Mouse (Mus musculus): ENCODE results near the gene Nfia. TPM values are rescaled to one million over a fixed set of nuclear protein-coding genes. Genes with fewer than 3 reads are reported as not detected.

The Nfia gene
- total RNA-seq, 1 experiment = 0.27 TPM

- no peak for TF ChIP-seq HCFC1 (IDR thresholded peaks at IDR 0.05; ENCODE audit: borderline replicate concordance, insufficient read depth, low read length)
- TF ChIP-seq MAFK (IDR thresholded peaks at IDR 0.05; ENCODE audit: insufficient read depth, low read depth, low read length) = no peak
- TF ChIP-seq CHD2 (IDR thresholded peaks at IDR 0.05; ENCODE audit: low read depth, low read length) = no peak
- no peak for TF ChIP-seq ZC3H11A (IDR thresholded peaks at IDR 0.05; ENCODE audit: borderline replicate concordance, low read depth, low read length)
- TF ChIP-seq ZNF384 (IDR thresholded peaks at IDR 0.05; ENCODE audit: low read depth, low read length) = no peak
- H3K27ac ChIP-seq (ENCODE audit: insufficient read depth, low read depth, low read length, poor library complexity, severe bottlenecking) = no peak overlapping the region
- no peaks in the 10 kb centered on the region for H3K4me1 ChIP-seq (ENCODE audit: control insufficient read depth in 2 of 2, insufficient read depth in 2 of 2, low read length in 2 of 2, poor library complexity in 1 of 2)
- H3K9ac ChIP-seq (ENCODE audit: insufficient read depth, low read depth, low read length, poor library complexity, severe bottlenecking) = no peak overlapping the region
- H3K9me3 ChIP-seq (ENCODE audit: control insufficient read depth, insufficient read depth, low read depth, low read length) = no peaks in the 10 kb centered on the region
- no peak for DNase-seq (ENCODE audit: low read depth, low spot score)
- in situ Hi-C loops (cut with MboI; ENCODE audit: low sequenced_read_pairs in 2 of 2, unreplicated experiment in 2 of 2) = no loop called here
- H3K36me3 ChIP-seq (ENCODE audit: control insufficient read depth, insufficient read depth, low read length, poor library complexity, severe bottlenecking) = no peaks in the 10 kb centered on the region
- H3K4me3 ChIP-seq (ENCODE audit: insufficient read depth in 1 of 2, low read depth in 1 of 2, low read length in 2 of 2, poor library complexity in 1 of 2, severe bottlenecking in 1 of 2) = no peak overlapping the region
Observed at GRCm38 (mm10) chr4:97829336-97830050, 57.0 kb downstream of the Nfia start.

DNA sequence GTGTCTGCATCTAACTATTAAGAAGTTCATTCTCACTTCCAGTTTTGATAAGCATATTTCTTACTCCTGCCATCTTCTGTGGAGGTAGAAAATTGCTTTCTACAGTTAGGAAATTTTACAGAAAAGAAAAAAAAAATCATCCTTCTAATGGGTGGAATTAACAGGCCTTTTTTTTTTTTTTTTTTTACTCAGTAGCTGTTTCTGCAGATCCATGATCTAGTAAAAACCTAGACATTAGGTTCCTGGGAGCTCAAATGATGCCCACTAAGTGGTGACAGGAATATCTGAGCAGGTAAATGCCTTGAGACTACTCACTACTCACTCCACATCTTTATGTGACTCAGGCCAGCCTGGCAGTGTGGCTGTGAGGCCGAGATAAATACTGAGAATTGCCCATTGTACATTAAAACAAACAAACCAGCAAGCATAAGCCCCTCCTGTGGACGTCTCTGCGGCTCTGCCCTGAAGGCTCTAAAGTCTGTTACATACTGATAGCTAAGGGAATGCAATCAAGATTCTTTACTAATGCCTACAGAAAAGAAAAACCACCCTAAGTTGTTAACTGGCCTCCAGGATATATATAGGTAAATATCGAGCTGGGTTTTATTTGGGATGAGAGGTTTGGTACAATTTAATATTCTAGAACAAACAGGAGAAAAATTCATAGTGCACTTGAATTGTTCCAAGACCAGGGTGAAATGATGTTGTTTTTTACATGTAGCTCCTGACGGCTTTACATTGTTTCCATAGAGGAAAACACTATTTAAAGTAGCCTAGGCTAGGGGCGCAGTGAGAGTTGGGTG is 57.7 kb downstream of the Nfia start:
- H3K9me3 ChIP-seq (ENCODE audit: control insufficient read depth, insufficient read depth, low read depth, low read length) = no peaks in the 10 kb centered on the region
- H3K4me3 ChIP-seq (ENCODE audit: insufficient read depth in 1 of 2, low read depth in 1 of 2, low read length in 2 of 2, poor library complexity in 1 of 2, severe bottlenecking in 1 of 2) = no peak overlapping the region
- H3K9ac ChIP-seq (ENCODE audit: insufficient read depth, low read depth, low read length, poor library complexity, severe bottlenecking) = no peak overlapping the region
- H3K4me1 ChIP-seq (ENCODE audit: control insufficient read depth in 2 of 2, insufficient read depth in 2 of 2, low read length in 2 of 2, poor library complexity in 1 of 2) = no peaks in the 10 kb centered on the region
- in situ Hi-C loops (cut with MboI; ENCODE audit: low sequenced_read_pairs in 2 of 2, unreplicated experiment in 2 of 2) = no loop called here
- no peaks in the 10 kb centered on the region for H3K36me3 ChIP-seq (ENCODE audit: control insufficient read depth, insufficient read depth, low read length, poor library complexity, severe bottlenecking)
- DNase-seq (ENCODE audit: low read depth, low spot score) = no peak
- TF ChIP-seq ZC3H11A (IDR thresholded peaks at IDR 0.05; ENCODE audit: borderline replicate concordance, low read depth, low read length) (no peak), CHD2 (IDR thresholded peaks at IDR 0.05; ENCODE audit: low read depth, low read length) (no peak), ZNF384 (IDR thresholded peaks at IDR 0.05; ENCODE audit: low read depth, low read length) (no peak), MAFK (IDR thresholded peaks at IDR 0.05; ENCODE audit: insufficient read depth, low read depth, low read length) (no peak), HCFC1 (IDR thresholded peaks at IDR 0.05; ENCODE audit: borderline replicate concordance, insufficient read depth, low read length) (no peak)
- no peak overlapping the region for H3K27ac ChIP-seq (ENCODE audit: insufficient read depth, low read depth, low read length, poor library complexity, severe bottlenecking)

GRCm38 (mm10) chr4:97830935-97831608 is 58.5 kb downstream of the Nfia start:
- no peak overlapping the region for H3K27ac ChIP-seq (ENCODE audit: insufficient read depth, low read depth, low read length, poor library complexity, severe bottlenecking)
- in situ Hi-C loops (cut with MboI; ENCODE audit: low sequenced_read_pairs in 2 of 2, unreplicated experiment in 2 of 2) = no loop called here
- H3K4me3 ChIP-seq (ENCODE audit: insufficient read depth in 1 of 2, low read depth in 1 of 2, low read length in 2 of 2, poor library complexity in 1 of 2, severe bottlenecking in 1 of 2) = no peak overlapping the region
- no peaks in the 10 kb centered on the region for H3K4me1 ChIP-seq (ENCODE audit: control insufficient read depth in 2 of 2, insufficient read depth in 2 of 2, low read length in 2 of 2, poor library complexity in 1 of 2)
- no peak for TF ChIP-seq ZNF384 (IDR thresholded peaks at IDR 0.05; ENCODE audit: low read depth, low read length)
- no peak for TF ChIP-seq CHD2 (IDR thresholded peaks at IDR 0.05; ENCODE audit: low read depth, low read length)
- no peak for TF ChIP-seq MAFK (IDR thresholded peaks at IDR 0.05; ENCODE audit: insufficient read depth, low read depth, low read length)
- TF ChIP-seq HCFC1 (IDR thresholded peaks at IDR 0.05; ENCODE audit: borderline replicate concordance, insufficient read depth, low read length) = no peak
- TF ChIP-seq ZC3H11A (IDR thresholded peaks at IDR 0.05; ENCODE audit: borderline replicate concordance, low read depth, low read length) = no peak
- no peaks in the 10 kb centered on the region for H3K36me3 ChIP-seq (ENCODE audit: control insufficient read depth, insufficient read depth, low read length, poor library complexity, severe bottlenecking)
- DNase-seq (ENCODE audit: low read depth, low spot score) = no peak
- no peaks in the 10 kb centered on the region for H3K9me3 ChIP-seq (ENCODE audit: control insufficient read depth, insufficient read depth, low read depth, low read length)
- H3K9ac ChIP-seq (ENCODE audit: insufficient read depth, low read depth, low read length, poor library complexity, severe bottlenecking) = no peak overlapping the region

DNA sequence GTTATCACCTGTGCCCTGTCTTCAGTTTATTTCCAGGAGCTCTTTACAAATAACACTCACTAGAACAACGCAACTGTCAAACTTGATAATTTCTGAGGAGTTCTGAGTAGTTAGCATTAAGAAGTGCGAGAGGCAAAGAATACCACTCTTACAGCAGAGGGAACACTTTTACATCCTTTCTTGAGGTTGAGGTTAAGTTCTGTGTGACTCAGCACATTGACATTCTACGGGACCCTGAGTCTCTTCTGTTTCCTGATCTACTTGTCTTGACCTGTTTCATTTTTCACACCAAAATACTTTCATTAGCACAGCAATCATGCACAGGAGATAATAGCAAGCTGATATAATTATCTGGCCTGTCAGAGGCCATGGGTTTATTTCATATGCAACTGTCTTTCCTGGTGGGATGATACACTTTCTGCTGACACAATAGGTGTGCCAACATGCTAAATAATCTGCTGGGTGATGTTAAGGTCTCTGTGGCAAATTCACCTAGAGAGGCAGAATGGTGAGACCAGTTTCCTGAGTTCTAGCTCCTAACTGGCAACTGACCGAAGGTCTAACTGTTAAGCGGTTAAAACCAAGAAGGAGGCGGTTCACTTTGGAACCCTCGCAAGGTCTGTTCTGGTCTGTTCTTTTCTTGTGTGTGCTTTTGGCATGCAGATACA is 59.2 kb downstream of the Nfia start:
- Histone ChIP-seq H3K9ac (ENCODE audit: insufficient read depth, low read depth, low read length, poor library complexity, severe bottlenecking) (no peak overlapping the region), H3K9me3 (ENCODE audit: control insufficient read depth, insufficient read depth, low read depth, low read length) (no peaks in the 10 kb centered on the region), H3K27ac (ENCODE audit: insufficient read depth, low read depth, low read length, poor library complexity, severe bottlenecking) (no peak overlapping the region), H3K4me1 (ENCODE audit: control insufficient read depth in 2 of 2, insufficient read depth in 2 of 2, low read length in 2 of 2, poor library complexity in 1 of 2) (no peaks in the 10 kb centered on the region), H3K36me3 (ENCODE audit: control insufficient read depth, insufficient read depth, low read length, poor library complexity, severe bottlenecking) (no peaks in the 10 kb centered on the region), H3K4me3 (ENCODE audit: insufficient read depth in 1 of 2, low read depth in 1 of 2, low read length in 2 of 2, poor library complexity in 1 of 2, severe bottlenecking in 1 of 2) (no peak overlapping the region)
- DNase-seq (ENCODE audit: low read depth, low spot score) = no peak
- TF ChIP-seq MAFK (IDR thresholded peaks at IDR 0.05; ENCODE audit: insufficient read depth, low read depth, low read length) = no peak
- no peak for TF ChIP-seq HCFC1 (IDR thresholded peaks at IDR 0.05; ENCODE audit: borderline replicate concordance, insufficient read depth, low read length)
- TF ChIP-seq ZNF384 (IDR thresholded peaks at IDR 0.05; ENCODE audit: low read depth, low read length) = no peak
- no peak for TF ChIP-seq ZC3H11A (IDR thresholded peaks at IDR 0.05; ENCODE audit: borderline replicate concordance, low read depth, low read length)
- no peak for TF ChIP-seq CHD2 (IDR thresholded peaks at IDR 0.05; ENCODE audit: low read depth, low read length)
- in situ Hi-C loops (cut with MboI; ENCODE audit: low sequenced_read_pairs in 2 of 2, unreplicated experiment in 2 of 2) = no loop called here

All from ES-E14 (cell line).